Mouse (Mus musculus): ENCODE data around the gene Ldhd. TPM values are rescaled to one million over a fixed set of nuclear protein-coding genes. Genes with fewer than 3 reads are reported as not detected.

Gene Ldhd
- 1.3 and 1.5 TPM in 2 replicates for polyA plus RNA-seq (2014; fragmentation: Nextera tagmentation; extraction: Ambion mirVana)

DNA sequence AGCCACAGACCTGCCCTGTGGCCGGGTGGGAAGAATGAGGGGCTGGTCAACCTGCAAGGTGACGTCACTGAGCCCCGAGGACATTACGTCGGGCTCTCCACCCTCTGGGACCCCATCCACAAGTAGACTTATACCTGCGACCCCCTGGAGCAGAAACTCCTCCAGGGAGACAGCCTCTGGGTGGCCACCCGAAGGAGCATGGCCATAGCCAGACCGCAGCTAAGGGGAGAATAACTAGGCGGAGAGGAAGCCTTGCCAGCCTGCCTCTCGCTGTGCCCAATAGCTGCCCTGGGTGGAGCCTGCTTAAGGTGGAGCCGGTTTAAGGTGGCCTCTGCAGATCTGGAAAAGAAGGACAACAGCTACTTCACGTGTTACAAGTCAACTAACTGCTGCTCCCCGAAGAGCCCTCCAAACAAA is at the start of gene Ldhd:
TSS of gene Ldhd (minus strand) at position 270 of the 417 bp plus-strand sequence.
- peak; percentile 39; the same call in 1 of the 2 replicates for ATAC-seq (ENCODE audit: insufficient number of reproducible peaks, insufficient read depth, low FRiP score, low read depth)
- Histone ChIP-seq H3K27me3 (ENCODE audit: control insufficient read depth, insufficient read depth, low read length) (no peaks in the 10 kb centered on the region), H3K4me1 (ENCODE audit: control insufficient read depth, insufficient read depth, low read length) (no peaks in the 10 kb centered on the region), H3K27ac (ENCODE audit: low read length) (no peak within 1 kb of the TSS), H3K4me2 (replicated peaks; ENCODE audit: low read depth, low read length) (peak within 1 kb of the TSS; percentile 35), H3K9ac (replicated peaks; ENCODE audit: low read depth, low read length) (no peak within 1 kb of the TSS), H3K4me3 (ENCODE audit: low read depth, low read length) (peak within 1 kb of the TSS; percentile 27), H3K9me3 (ENCODE audit: control insufficient read depth, low read depth, low read length) (no peaks in the 10 kb centered on the region), H3K36me3 (ENCODE audit: control insufficient read depth, insufficient read depth, low read length) (no peaks in the 10 kb centered on the region; the same call in 1 of the 2 replicates)
- 22% methylated on average over 13 of the region's 13 CpGs for WGBS

DNA sequence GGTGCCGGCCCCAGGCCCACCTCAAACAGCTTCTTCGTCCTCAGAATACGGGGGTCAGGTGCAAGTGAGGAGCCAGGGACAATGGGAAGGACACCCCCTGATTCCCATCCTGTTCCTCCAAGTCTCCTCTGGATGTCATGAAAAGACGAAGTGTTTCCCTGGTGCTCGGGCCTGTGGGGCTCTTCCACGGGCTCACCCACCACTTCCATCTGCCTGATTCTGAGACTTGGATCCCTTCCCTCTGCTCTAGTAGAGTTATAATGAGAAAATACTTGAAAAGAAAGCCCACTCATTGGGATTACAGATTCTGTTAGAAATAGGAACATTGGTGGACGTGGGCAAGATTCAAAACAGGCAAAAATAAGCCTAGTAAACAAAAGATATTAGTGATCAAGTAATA is 48.7 kb upstream of the Ldhd start:
- Histone ChIP-seq H3K4me3 (ENCODE audit: low read depth, low read length) (no peak overlapping the region), H3K36me3 (ENCODE audit: control insufficient read depth, insufficient read depth, low read length) (no peaks in the 10 kb centered on the region), H3K4me2 (replicated peaks; ENCODE audit: low read depth, low read length) (no peak overlapping the region), H3K9ac (replicated peaks; ENCODE audit: low read depth, low read length) (no peak overlapping the region), H3K27me3 (ENCODE audit: control insufficient read depth, insufficient read depth, low read length) (no peaks in the 10 kb centered on the region), H3K27ac (ENCODE audit: low read length) (no peak overlapping the region), H3K9me3 (ENCODE audit: control insufficient read depth, low read depth, low read length) (peaks cover 6% of the 10 kb centered on the region; the same call in 1 of the 2 replicates), H3K4me1 (ENCODE audit: control insufficient read depth, insufficient read depth, low read length) (no peaks in the 10 kb centered on the region)
- 88% methylated on average over 7 of the region's 7 CpGs for WGBS
- no peak for ATAC-seq (ENCODE audit: insufficient number of reproducible peaks, insufficient read depth, low FRiP score, low read depth)

DNA sequence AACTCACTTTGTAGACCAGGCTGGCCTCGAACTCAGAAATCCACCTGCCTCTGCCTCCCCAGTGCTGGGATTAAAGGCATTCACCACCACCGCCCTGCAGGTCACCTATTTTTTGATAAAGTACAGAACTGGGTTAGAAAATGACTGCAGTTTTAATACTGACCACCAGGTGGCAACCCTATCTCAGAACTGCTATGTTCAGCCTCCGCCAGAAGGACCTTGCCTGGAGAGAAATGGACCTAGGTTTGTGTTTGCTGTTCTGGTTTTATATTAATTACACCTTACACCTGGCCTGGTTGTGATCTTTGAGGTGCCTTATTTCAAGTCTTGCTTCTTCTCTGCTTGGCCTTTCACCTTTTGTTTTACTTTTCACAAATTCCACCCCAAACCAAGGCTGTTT is 47.9 kb upstream of the Ldhd start:
- Histone ChIP-seq H3K4me3 (ENCODE audit: low read depth, low read length) (no peak overlapping the region), H3K27me3 (ENCODE audit: control insufficient read depth, insufficient read depth, low read length) (no peaks in the 10 kb centered on the region), H3K4me2 (replicated peaks; ENCODE audit: low read depth, low read length) (no peak overlapping the region), H3K36me3 (ENCODE audit: control insufficient read depth, insufficient read depth, low read length) (no peaks in the 10 kb centered on the region), H3K9ac (replicated peaks; ENCODE audit: low read depth, low read length) (no peak overlapping the region), H3K27ac (ENCODE audit: low read length) (no peak overlapping the region), H3K9me3 (ENCODE audit: control insufficient read depth, low read depth, low read length) (peaks cover 6% of the 10 kb centered on the region; the same call in 1 of the 2 replicates), H3K4me1 (ENCODE audit: control insufficient read depth, insufficient read depth, low read length) (no peaks in the 10 kb centered on the region)
- WGBS = 26% methylated on average over 3 of the region's 3 CpGs
- peak; percentile 47; the same call in 1 of the 2 replicates for ATAC-seq (ENCODE audit: insufficient number of reproducible peaks, insufficient read depth, low FRiP score, low read depth)

DNA sequence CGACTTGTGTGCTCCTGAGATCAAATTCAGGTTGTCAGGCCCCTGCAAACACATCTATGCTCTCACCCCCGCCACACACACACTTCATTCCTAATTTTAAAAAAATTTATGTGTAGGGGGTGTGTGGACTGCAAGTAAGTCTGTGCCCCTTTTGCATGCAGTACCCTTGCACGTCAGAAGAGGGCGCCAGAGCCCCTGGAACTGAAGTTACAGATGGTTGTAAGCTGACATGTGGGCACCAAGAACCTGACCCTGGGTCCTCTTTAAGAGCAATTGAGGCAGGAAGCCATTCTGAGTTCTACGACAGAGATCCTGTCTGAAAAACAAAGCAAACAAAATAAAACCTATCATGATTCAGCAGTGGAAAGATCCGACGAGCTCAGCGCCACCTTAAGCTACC is 46.1 kb upstream of the Ldhd start:
- no peak overlapping the region for H3K27ac ChIP-seq (ENCODE audit: low read length)
- H3K4me2 ChIP-seq (replicated peaks; ENCODE audit: low read depth, low read length) = no peak overlapping the region
- no peak for ATAC-seq (ENCODE audit: insufficient number of reproducible peaks, insufficient read depth, low FRiP score, low read depth)
- no peaks in the 10 kb centered on the region for H3K27me3 ChIP-seq (ENCODE audit: control insufficient read depth, insufficient read depth, low read length)
- no peak overlapping the region for H3K4me3 ChIP-seq (ENCODE audit: low read depth, low read length)
- no peaks in the 10 kb centered on the region for H3K36me3 ChIP-seq (ENCODE audit: control insufficient read depth, insufficient read depth, low read length)
- H3K9ac ChIP-seq (replicated peaks; ENCODE audit: low read depth, low read length) = no peak overlapping the region
- no peaks in the 10 kb centered on the region for H3K4me1 ChIP-seq (ENCODE audit: control insufficient read depth, insufficient read depth, low read length)
- 75% methylated on average over 8 of the region's 8 CpGs for WGBS
- peaks cover 6% of the 10 kb centered on the region; the same call in 1 of the 2 replicates for H3K9me3 ChIP-seq (ENCODE audit: control insufficient read depth, low read depth, low read length)

DNA sequence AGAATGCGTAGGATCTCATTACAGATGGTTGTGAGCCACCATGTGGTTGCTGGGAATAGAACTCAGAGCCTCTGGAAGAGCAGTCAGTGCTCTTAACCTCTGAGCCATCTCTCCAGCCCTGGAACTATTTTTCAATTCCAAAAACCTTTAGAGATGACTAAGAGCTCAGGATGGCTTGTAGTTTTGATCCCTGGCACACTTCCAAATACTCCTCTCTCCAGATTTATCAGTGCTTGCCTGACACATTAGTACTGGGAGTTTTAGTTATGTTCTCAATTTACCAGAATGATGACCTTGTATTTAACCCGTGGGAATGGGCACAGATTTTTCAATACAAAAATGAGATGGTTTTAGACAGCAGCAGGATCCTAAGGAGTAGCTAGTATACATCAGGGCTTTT is 36.6 kb upstream of the Ldhd start:
- no peak for ATAC-seq (ENCODE audit: insufficient number of reproducible peaks, insufficient read depth, low FRiP score, low read depth)
- WGBS = 78% methylated on average over 2 of the region's 2 CpGs

DNA sequence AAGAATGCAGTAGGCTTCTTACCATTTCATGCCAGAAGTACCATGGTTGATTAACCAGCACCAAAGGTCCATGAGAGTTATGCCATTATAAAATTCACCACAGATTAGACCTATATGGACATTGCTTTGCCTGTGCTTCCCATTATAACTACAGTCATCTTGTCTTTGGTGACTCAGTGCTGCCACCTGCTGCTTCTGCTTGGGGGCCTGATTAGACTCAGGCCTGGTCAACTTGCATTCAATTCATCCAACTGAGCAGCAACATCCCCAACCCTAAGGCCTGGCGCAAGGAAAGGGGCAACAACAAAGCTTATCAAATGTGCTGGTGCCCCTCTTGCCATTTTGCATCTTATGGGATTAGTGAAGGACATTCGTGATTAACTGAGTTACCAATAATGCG is 32.3 kb upstream of the Ldhd start:
- 81% methylated on average over 3 of the region's 3 CpGs for WGBS
- H3K4me2 ChIP-seq (replicated peaks; ENCODE audit: low read depth, low read length) = no peak overlapping the region
- no peak for ATAC-seq (ENCODE audit: insufficient number of reproducible peaks, insufficient read depth, low FRiP score, low read depth)

More for the DNA sequence above, 36.6 kb upstream of the Ldhd start:
- H3K4me2 ChIP-seq (replicated peaks; ENCODE audit: low read depth, low read length) = no peak overlapping the region
- H3K27ac ChIP-seq (ENCODE audit: low read length) = no peak overlapping the region
- peaks cover 17% of the 10 kb centered on the region for H3K36me3 ChIP-seq (ENCODE audit: control insufficient read depth, insufficient read depth, low read length)
- H3K9ac ChIP-seq (replicated peaks; ENCODE audit: low read depth, low read length) = no peak overlapping the region
- no peaks in the 10 kb centered on the region for H3K9me3 ChIP-seq (ENCODE audit: control insufficient read depth, low read depth, low read length)
- no peaks in the 10 kb centered on the region for H3K27me3 ChIP-seq (ENCODE audit: control insufficient read depth, insufficient read depth, low read length)
- H3K4me1 ChIP-seq (ENCODE audit: control insufficient read depth, insufficient read depth, low read length) = no peaks in the 10 kb centered on the region
- H3K4me3 ChIP-seq (ENCODE audit: low read depth, low read length) = no peak overlapping the region

DNA sequence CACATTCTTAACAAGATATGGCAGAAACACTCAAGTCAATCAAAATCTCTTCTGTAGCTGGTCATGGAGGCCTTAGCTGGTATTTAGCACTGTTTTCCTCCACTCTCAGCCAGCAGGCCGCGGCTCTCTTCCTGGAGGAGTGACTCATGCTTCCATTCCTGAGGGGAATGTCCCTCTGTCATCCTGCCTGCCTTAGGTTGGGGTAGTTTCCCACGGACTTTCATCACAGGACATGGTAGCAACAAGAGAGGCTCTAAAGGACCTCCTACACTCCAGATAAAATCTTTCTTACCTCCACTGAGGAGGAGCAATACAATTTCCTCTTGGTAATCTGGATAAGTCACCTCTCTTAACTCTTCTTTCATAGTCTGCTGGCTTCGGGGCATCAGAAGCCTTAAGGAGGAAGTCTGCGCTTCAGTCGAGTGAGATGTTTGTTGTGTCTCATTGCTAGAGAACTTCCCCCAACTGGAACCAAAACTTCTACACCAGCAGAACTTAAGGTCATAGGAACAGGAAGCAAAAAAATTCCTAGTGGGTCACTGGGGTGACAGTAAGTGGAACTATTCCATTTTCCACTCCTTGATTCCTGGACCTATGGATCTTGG is 28.7 kb upstream of the Ldhd start:
- 80% methylated on average over 6 of the region's 6 CpGs for WGBS
- Histone ChIP-seq H3K4me2 (replicated peaks; ENCODE audit: low read depth, low read length) (no peak overlapping the region), H3K36me3 (ENCODE audit: control insufficient read depth, insufficient read depth, low read length) (peaks cover 9% of the 10 kb centered on the region; the same call in 1 of the 2 replicates), H3K27ac (ENCODE audit: low read length) (no peak overlapping the region), H3K9ac (replicated peaks; ENCODE audit: low read depth, low read length) (no peak overlapping the region), H3K4me3 (ENCODE audit: low read depth, low read length) (no peak overlapping the region), H3K4me1 (ENCODE audit: control insufficient read depth, insufficient read depth, low read length) (no peaks in the 10 kb centered on the region), H3K9me3 (ENCODE audit: control insufficient read depth, low read depth, low read length) (no peaks in the 10 kb centered on the region; the same call in 1 of the 2 replicates), H3K27me3 (ENCODE audit: control insufficient read depth, insufficient read depth, low read length) (no peaks in the 10 kb centered on the region)
- no peak for ATAC-seq (ENCODE audit: insufficient number of reproducible peaks, insufficient read depth, low FRiP score, low read depth)

More for the DNA sequence above, 32.3 kb upstream of the Ldhd start:
- Histone ChIP-seq H3K27me3 (ENCODE audit: control insufficient read depth, insufficient read depth, low read length) (no peaks in the 10 kb centered on the region), H3K36me3 (ENCODE audit: control insufficient read depth, insufficient read depth, low read length) (peaks cover 9% of the 10 kb centered on the region; the same call in 1 of the 2 replicates), H3K9ac (replicated peaks; ENCODE audit: low read depth, low read length) (no peak overlapping the region), H3K4me1 (ENCODE audit: control insufficient read depth, insufficient read depth, low read length) (no peaks in the 10 kb centered on the region), H3K4me3 (ENCODE audit: low read depth, low read length) (no peak overlapping the region), H3K27ac (ENCODE audit: low read length) (no peak overlapping the region), H3K9me3 (ENCODE audit: control insufficient read depth, low read depth, low read length) (no peaks in the 10 kb centered on the region)

DNA sequence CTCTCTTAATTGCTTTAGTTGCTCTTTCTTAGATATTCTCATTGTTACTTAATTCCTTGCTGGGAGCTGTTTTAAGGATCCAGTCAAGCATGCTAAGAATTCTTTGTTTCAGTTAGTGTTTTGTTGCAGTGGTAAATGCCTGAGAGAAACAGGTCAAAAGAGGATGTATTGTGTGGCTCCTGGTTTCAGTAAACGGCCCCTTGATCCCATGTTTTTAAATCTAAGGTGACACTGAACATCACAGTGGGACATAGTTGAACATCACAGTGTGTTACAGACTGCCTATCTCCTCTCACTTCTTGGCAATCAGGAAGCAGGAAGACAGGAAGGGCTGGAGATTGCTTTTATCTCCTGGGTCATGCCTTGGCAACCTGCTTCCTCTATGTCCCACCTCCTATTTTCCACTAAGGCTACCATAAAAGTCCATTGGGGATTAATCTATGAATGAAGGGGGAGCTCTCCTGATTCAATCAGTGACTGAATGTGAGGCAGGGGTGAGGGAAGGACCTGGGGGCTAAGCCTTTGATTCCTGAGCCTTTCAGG is 27.2 kb upstream of the Ldhd start:
- 47% methylated on average over 1 of the region's 1 CpGs for WGBS
- Histone ChIP-seq H3K9me3 (ENCODE audit: control insufficient read depth, low read depth, low read length) (no peaks in the 10 kb centered on the region; the same call in 1 of the 2 replicates), H3K4me3 (ENCODE audit: low read depth, low read length) (no peak overlapping the region), H3K27ac (ENCODE audit: low read length) (no peak overlapping the region), H3K4me1 (ENCODE audit: control insufficient read depth, insufficient read depth, low read length) (no peaks in the 10 kb centered on the region), H3K27me3 (ENCODE audit: control insufficient read depth, insufficient read depth, low read length) (no peaks in the 10 kb centered on the region), H3K9ac (replicated peaks; ENCODE audit: low read depth, low read length) (no peak overlapping the region), H3K4me2 (replicated peaks; ENCODE audit: low read depth, low read length) (no peak overlapping the region), H3K36me3 (ENCODE audit: control insufficient read depth, insufficient read depth, low read length) (peaks cover 9% of the 10 kb centered on the region; the same call in 1 of the 2 replicates)
- ATAC-seq (ENCODE audit: insufficient number of reproducible peaks, insufficient read depth, low FRiP score, low read depth) = no peak

Data from stomach, embryonic 14.5 days (tissue).